Mouse (Mus musculus) retina, postnatal 7 days (tissue): ENCODE data around the gene Stk38.
"Not testable (repeated sequence)": the region's sequence is repeated elsewhere in the genome, so short reads cannot be mapped to it uniquely, and the experiment has no call there.

Experiments
- DNase-seq: peaks from one replicate; pipeline ENCODE4 v3.0.0-alpha.2; 2012; ENCODE audit warnings: low read depth, low spot score

The Stk38 gene

GRCm38 (mm10) chr17:29039351-29039750, 31.6 kb upstream of the Stk38 start:
- DNase-seq: no peak

DNA sequence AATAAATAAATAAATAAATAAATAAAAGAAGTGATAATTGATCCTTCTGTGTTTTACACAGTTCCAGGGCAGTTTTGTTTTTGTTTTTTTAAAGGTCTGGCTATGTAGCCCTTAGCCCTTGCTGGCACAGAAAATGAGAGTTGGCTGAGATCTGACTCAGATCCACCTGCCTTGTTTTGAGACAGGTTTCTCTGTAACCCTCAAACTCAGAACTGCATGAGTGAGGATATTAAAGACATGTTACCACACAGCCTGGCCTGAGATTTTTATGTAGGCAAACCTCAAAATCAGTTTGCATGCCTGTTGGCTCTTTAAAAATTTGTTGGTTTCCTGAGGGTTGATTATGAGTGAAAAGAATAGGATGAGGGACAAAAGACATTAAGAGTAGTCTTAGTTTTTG, 27.7 kb upstream of the Stk38 start:
- no peak for DNase-seq

DNA sequence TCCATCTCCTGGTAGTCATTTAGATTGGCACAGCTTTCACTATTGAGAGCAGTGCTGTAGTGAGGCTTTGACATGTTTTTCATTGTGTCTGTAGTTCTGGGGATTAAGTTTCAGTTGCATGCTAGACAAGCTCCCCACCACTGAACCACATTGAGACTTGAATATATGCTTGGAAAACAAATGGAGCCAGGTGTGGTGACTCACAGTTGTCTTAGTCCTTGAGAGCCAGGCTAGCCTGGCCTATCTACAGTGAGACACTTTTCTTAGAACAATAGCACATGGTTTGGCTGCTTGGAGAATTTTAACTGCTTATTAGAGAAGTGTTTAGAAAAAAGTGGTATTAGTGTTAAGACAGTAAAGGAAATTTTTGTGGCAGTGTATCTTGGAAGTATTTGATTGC, 26.5 kb upstream of the Stk38 start:
- no peak for DNase-seq

- no peak for DNase-seq
Observed at GRCm38 (mm10) chr17:29033569-29034061, 25.8 kb upstream of the Stk38 start.

- peak; percentile 99 for DNase-seq
Observed at GRCm38 (mm10) chr17:29032274-29033069, 24.7 kb upstream of the Stk38 start, which contains the start of gene Srsf3. Srsf3 (plus strand) TSS chr17:29032628.

DNA sequence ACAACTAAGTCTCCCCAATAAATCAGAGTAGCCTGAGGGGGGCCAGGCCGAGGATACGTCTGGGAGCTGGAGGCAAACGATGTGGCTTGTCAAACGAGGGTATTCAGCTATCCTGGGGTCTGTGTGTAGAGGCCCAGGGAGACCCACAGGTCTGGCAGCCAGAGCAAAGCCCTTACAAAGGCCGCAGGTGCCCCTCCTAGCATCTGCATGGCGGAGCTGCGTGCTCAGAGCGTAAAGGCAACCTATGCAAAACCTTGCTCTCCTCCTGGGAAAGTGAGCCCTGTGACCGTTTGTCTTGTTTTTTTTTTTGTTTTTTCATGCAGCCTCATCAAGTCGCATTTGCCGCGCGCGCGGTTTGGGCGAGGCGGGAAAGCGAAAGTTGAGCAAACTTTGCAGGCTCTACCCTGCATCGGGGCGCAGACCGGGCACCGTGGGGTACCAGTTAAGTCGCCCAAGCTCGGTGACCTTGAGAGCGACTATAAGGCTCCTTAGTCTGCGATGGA, 24.0 kb upstream of the Stk38 start:
- no peak for DNase-seq

DNA sequence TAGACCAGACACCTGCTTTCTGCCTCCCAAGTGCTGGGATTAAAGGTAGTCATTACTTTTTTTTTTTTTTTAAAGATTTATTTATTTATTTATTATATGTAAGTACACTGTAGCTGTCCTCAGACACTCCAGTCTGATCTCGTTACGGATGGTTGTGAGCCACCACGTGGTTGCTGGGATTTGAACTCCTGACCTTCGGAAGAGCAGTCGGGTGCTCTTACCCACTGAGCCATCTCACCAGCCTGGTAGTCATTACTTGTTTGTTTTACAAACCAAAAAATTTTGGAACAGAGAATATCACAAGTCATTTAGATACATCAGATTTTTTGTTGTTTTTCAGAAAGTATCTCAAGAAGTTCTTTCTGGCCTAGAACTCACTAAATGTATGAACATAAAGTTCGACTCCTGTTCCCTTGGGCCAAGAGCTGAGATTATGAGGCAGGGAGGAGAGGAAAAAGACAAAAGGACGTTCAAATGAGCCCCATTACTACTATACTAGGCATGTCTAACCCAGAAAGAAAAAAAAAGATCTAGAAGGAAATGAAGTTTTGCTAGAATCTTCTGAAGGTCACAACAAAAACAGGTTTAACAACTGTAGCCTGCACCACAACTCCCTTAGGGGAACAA, 23.4 kb upstream of the Stk38 start:
- not testable (repeated sequence) for DNase-seq

- no peak for DNase-seq
Observed at GRCm38 (mm10) chr17:29030321-29031034, 22.7 kb upstream of the Stk38 start.

DNA sequence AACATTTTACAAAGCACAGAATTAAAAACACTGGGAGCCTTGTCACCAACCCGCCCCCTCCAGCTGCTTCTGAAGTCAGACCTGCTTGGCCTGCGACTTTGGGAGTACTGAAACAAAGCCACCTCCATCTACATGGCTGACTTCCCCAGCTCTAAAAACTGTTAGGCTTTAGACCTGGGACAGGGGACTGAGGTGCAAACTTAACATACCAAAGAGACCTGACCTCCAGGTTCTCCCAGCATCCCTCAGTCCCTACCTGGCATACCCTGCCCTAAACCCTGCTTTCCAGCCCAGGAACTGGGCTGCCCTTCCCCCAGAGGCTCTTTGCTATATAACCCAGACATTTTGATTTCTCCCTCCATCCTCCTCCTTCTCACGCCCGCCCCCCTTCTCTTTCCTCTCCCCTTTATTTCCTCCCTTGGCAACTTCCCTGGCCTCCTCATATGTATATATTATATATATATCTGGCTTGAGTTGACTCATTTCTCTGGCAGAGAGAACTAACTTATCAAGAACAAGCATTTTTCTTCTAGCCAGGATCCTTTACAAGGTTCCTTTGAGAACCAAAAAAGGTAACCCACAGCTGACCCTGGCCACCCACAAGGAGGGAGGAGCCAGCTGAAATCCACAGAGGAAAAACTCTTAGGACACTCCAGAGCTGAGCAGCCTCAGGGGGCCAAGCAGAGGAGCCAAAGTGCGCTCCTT, 19.0 kb upstream of the Stk38 start:
- DNase-seq: no peak

DNA sequence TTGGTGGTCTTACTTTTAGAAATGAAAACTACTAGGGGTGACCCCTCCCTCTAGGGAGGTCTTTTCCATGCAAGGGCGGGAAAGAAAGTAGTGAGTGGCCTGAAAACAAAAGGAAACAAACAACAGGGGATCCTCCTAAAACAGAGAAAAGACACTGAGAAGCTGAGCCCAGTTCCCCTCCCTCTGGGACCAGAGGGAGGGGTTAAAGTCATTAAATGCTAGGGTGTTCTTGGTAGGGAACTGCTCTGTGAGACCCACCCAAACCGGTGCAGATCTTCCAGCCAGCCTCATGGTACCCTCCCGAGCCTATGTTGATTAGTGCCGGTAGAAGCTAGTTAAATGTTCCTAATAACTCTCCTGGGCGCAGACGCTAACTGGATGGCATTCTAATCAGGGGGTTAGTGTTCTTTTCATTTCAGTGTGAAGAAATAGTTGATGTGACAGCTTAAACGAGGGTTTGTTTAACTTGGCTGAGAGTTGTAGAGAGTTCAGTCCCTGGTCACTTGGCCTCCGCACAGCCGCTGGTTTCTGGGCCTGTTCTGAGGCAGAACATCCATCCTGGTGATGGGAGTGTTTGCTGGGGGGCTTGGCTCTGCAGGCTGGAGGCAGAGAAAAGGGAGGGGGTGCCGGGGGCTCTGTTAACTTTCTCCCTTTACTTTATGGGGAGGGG, 17.2 kb upstream of the Stk38 start:
- no peak for DNase-seq

DNA sequence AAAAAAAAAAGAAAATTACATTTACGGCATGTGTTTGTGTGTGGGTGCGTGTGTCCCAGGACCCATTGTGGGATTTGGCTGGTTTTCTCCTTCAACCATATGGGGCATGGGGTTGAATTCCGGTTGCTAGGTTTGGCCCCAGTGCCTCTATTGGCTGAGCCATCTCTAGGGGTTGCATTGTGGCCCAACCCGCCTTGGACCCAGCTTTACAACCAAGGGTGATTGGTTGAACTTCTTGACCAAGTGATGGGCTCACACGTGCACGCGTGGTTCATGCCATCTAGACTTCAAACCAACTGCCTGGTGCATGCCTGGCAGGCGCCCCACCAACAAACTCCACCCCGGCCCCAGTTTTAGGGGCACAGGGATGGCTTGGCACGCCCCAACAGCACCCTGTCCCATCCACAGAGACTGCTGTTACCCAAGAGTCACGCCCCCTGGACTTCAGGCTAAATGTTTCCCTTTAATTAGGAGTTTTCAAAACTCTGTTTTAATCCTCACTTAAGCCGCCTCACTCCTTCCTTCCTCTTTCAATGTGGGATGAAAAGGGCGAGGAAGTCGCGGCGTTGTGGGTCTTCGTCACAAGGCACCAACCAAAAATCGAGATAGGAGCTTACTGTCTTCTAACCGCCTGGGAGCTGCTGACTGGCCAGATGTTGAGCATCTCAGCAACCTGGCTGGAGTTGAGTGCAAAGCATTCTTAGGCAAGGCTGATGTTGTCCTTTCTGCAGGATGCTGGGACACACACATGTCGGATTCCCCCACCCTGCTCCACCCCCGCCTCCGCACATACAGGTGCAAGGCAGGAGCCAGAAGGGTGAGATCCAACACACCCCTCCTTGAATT, 16.5 kb upstream of the Stk38 start:
- no peak for DNase-seq

GRCm38 (mm10) chr17:29023346-29023745, 15.6 kb upstream of the Stk38 start:
- no peak for DNase-seq

- no peak for DNase-seq
Observed at GRCm38 (mm10) chr17:29022230-29022819, 14.5 kb upstream of the Stk38 start.

DNA sequence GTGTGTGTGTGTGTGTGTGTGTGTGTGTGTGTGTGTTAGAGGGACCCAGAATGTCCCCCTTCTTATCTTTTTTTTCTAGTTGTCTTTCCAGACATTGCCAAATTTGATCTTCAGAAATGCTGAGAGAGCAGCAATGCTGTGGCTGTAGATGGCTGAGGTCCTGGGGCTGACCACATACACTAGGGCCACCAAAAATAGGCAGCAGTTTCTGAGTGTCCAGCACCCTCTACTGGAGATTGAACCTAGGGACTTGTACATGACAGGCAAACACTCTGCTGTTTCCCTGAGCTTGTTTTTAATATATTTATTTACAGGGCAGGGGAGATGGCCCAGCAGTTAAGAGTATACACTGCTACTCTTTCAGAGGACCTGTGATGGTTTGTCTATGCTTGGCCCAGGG, 12.6 kb upstream of the Stk38 start:
- no peak for DNase-seq

GRCm38 (mm10) chr17:29019391-29019790, 11.6 kb upstream of the Stk38 start:
- DNase-seq: no peak

DNA sequence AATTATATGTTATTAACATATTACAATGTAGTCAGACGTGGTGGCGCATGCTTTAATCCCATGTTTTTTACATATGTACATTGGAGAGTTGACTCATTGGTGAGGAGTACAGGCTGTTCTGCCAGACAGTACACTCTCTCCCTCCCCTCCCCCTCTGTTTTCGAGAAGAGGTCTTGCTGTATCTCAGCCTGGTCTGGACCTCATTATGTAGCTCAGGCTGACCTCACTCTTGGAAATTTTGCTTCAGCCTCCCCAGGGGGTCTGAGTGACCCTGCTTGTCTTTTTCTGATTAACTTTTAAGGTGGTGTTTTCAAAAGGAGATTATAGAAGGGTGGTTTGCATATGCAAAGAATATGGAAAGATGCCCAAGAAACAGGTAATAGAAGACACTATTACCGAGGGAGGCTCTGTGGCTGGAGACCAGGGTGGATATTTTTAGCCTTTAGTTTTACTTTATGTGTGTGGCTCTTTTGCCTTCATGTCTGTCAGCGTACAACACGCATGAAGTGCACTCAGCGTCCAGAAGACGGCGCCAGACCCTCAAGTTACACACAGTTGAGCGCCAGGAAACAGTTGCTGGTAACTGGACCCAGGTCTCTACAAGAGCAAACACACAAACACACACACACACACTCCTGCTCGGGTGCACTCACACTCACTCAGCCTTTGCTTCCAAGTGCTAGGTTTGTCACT, 10.6 kb upstream of the Stk38 start:
- no peak for DNase-seq

DNA sequence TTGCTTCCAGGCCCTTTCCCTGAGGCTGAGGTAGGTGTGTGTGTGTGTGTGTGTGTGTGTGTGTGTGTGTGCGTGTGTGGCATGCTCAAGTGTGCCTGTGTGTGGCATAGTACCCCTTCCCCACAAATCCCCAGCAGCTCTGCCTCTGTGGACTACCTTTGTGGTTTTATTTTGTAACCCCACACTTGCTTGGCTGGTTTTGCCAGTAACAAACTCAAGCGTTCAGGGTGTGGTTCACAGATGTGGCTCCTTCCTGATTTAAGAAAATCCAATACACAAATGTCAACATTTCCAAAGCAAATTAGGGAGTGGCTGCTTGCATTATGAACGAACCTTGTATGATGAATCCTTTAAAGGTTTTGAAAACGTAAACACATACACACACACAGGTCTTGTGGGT, 8.9 kb upstream of the Stk38 start:
- DNase-seq: no peak

DNA sequence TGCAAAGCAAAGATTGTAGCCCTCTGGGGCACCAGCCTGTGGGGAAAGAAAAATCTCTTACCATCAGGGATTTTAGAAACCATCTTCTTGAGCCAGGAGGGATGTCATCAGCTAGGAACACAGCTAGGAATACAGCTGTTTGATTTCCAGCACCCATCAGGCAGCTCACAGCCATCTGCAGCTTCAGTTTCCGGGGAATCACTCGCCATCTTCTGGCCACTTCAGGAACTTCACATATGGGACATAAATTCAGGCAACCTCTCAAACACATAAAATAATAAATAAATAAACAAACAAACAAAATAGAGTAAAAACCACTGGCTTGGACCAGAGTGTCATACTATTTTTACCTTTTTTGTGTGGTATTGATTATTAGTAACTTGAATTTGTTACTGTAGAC, 7.8 kb upstream of the Stk38 start:
- DNase-seq: no peak

- DNase-seq: no peak
Observed at GRCm38 (mm10) chr17:29014235-29014634, 6.4 kb upstream of the Stk38 start.
